Mouse (Mus musculus) left cerebral cortex, postnatal 10 days (tissue): Measurements from ENCODE around the gene Rab23. TPM values are rescaled to one million over a fixed set of nuclear protein-coding genes. Genes with fewer than 3 reads are reported as not detected.
A peak's percentile ranks its signal among the peaks of the same experiment; 100 is the strongest.

Experiments used
- DNase-seq, 2 experiments: peaks; one replicate each; pipeline ENCODE4 v3.0.0; 2021 to 2022; ENCODE audit warnings: low spot score in 2 of 2, mixed read lengths in 1 of 2; ENCODE audit errors: extremely low spot score in 1 of 2
- intact Hi-C: fragments of 180-260 bp; cut with DNase I; formaldehyde crosslinking; loops from one replicate; pipeline ENCODE4 v1.15.1; 2025
- total RNA-seq, 2 experiments: library from RNA; stranded (reverse); gene quantifications; 2 replicates each; pipeline ENCODE4 v1.2.3; 2021

The Rab23 gene
- total RNA-seq: 10 to 100 TPM; 30.8 to 33.8 TPM

DNA sequence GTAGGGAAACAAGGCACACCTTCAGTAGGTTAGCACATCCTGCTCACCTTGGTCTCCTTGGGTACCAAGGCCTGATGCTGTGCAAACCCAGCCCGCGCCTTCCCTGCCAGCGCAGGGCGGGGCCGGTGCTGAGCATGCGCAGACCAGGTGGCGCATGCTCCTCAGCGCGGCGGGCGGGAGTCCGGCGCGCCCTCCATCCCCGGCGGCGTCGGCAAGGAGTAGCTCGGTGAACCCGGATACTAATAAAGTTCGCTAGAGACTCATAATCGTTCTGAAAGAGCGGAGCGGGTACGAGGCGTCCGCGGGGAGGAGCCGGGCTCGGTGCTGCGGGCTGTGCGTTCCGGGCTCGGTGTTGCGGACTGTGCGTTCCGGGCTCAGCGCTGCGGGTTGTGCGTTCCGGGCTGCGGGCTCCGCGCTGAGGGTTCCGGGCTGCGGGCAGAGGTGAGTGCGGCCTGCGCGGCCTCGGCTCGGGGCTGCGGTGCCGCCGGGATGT lies at the start of gene Rab23:
TSS of gene Rab23 (plus strand) at position 155 of the 493 bp plus-strand sequence.
- peak; percentile 80 to 88 for DNase-seq
- intact Hi-C loops: loop anchor here (2.0 kb wide), 1 partner anchor 49 kb away; no protein-coding TSS in a partner anchor

GRCm38 (mm10) chr1:33670164-33670616 lies 49.5 kb upstream of the Rab23 start:
- intact Hi-C loops: loop anchor here (2.0 kb wide), 1 partner anchor 51 kb away; no protein-coding TSS in a partner anchor
- DNase-seq: peak; percentile 44 to 74

- intact Hi-C loops: loop anchor here (2.0 kb wide), 1 partner anchor 49 kb away; no protein-coding TSS in a partner anchor
- no peak for DNase-seq
These were observed 48.2 kb upstream of the Rab23 start for GRCm38 (mm10) chr1:33671441-33671840.

DNA sequence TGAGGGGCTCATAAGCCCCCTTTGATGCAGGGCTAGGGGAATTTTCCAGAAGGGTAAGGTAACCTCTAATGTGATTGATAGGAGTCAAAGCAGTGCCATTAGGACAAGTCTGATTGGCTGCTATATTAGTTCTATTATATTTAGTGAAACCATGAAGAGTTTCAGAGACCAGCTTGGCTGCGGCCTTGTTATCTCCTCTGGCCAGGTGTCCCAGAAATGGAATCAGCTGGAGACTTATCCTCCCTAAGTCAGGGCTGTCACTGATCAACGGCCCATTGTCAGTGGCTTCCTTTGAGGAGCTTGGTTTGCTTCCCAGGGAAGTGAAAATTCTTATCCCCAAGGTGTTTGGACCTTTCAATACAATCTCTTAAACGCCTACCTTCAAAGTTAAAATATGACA lies 47.6 kb upstream of the Rab23 start:
- DNase-seq: no peak
- intact Hi-C loops: loop anchor here (2.0 kb wide), 2 partner anchors 67 to 295 kb away; no protein-coding TSS in a partner anchor

GRCm38 (mm10) chr1:33672514-33672913 lies 47.2 kb upstream of the Rab23 start:
- DNase-seq: peak; percentile 25 to 69
- intact Hi-C loops: loop anchor here (2.0 kb wide), 2 partner anchors 66 to 294 kb away; no protein-coding TSS in a partner anchor

- DNase-seq: no peak
- intact Hi-C loops: loop anchor here (2.0 kb wide), 2 partner anchors 65 to 293 kb away; no protein-coding TSS in a partner anchor
These were observed 46.3 kb upstream of the Rab23 start for GRCm38 (mm10) chr1:33673158-33673960.

GRCm38 (mm10) chr1:33680435-33680834 lies 39.3 kb upstream of the Rab23 start:
- intact Hi-C loops: no loop called here
- DNase-seq: no peak

GRCm38 (mm10) chr1:33680890-33681289 lies 38.8 kb upstream of the Rab23 start:
- intact Hi-C loops: no loop called here
- no peak for DNase-seq

DNA sequence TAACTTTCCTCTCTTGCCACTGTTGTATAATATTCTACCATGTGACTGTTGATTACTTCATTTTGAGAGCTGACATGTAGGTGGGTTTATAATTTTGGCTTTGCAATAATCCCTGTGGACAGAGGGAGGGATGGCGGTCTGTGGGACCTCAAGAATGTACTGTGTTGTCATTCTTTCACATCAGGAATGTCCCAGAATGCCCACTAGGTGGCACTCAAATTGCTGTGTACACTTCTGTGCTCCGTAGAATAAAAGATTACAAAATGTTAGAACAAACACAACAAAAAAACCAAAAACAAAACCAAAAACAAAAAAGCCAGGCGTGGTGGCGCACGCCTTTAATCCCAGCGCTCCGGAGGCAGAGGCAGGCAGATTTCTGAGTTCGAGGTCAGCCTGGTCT lies 35.2 kb upstream of the Rab23 start:
- peak in 1 of 2 experiments; percentile 29 for DNase-seq
- intact Hi-C loops: no loop called here

- intact Hi-C loops: no loop called here
- no peak for DNase-seq
These were observed 30.9 kb upstream of the Rab23 start for GRCm38 (mm10) chr1:33688810-33689209.

GRCm38 (mm10) chr1:33689446-33690086 lies 30.1 kb upstream of the Rab23 start:
- intact Hi-C loops: no loop called here
- DNase-seq: no peak

DNA sequence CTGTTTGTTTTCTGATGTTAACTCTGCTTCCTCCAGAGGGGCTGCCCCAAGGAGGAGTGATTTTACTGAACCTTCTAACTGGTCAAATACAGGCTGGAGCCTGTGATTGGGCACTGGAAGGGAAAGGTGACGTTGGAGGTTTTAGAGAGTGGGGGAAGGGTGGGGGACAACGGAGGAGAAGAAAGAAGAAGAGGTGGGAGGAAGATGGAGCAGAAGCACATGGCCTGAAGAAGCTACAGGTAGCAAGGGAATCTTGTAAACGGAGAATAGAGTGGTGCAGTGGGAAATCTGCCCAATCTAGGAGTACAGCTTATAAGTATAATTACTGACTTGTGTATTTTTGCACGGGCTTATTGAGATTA lies 29.6 kb upstream of the Rab23 start:
- intact Hi-C loops: no loop called here
- no peak for DNase-seq

- intact Hi-C loops: no loop called here
- no peak for DNase-seq
These were observed 25.8 kb upstream of the Rab23 start for GRCm38 (mm10) chr1:33693893-33694292.

DNA sequence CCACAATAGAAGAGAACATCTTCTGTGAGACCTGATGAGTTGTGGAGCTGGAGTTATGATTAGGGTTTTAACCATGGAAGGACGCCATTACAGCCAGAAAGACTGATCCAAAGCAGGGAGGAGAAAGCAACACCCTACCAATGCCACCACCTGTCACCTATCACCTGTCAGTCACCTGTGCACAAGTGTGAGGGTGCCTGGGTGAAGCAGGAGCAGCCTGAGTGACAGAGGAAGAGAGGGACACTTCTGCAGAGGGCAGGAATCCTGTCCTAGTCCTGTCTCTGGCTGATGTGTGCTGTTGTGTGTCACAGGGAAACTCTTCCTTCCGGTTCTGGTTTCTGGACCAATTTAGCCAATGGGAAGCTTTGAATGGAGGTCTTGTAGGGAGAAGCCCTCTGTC lies 23.7 kb upstream of the Rab23 start:
- intact Hi-C loops: no loop called here
- DNase-seq: no peak

- intact Hi-C loops: no loop called here
- no peak for DNase-seq
These were observed 18.4 kb upstream of the Rab23 start for GRCm38 (mm10) chr1:33701244-33701643.

- intact Hi-C loops: no loop called here
- DNase-seq: no peak
These were observed 10.1 kb upstream of the Rab23 start for GRCm38 (mm10) chr1:33709615-33710014.

DNA sequence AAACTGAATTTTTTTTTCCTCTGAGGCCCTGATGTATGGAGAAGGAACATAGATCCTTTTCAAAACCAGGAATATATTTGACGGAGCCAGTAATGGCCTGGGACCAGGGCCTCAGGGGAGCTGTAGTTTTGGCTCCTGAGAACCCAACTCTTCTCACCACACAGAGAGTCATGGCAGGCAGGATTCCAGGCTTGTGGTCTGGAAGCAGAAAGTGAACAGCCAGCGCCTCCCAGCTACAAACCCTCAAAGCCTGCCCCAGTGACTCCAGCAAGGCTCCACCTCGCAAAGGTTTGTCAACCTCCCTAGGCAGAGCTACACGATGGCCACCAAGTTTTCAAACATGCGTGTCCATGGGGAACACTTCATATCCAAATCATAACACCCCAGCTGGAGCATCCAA lies 7.7 kb upstream of the Rab23 start:
- intact Hi-C loops: no loop called here
- DNase-seq: no peak

DNA sequence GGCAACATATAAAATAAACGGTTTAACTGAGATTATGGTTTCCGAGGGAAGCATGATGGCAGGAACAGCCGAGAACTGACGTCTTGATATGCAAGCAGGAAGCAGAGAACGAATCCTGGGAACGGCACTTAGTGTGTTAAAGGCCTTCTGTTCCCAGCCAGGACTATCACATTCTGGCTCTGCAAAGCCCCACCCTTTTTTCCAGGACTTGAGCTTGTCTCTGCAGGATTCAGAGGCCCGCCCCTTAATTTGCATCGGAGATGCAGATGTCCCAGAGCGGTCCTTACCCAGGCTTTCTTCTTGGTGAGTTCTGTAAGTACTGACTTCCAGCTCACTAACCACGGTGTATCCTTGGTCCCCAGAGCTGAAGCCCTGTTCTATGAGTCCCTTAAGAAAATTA lies 4.9 kb upstream of the Rab23 start:
- intact Hi-C loops: no loop called here
- DNase-seq: no peak

GRCm38 (mm10) chr1:33717636-33718035 lies 2.1 kb upstream of the Rab23 start:
- DNase-seq: no peak
- intact Hi-C loops: no loop called here

- intact Hi-C loops: loop anchor here (2.0 kb wide), 1 partner anchor 49 kb away; no protein-coding TSS in a partner anchor
- DNase-seq: no peak
These were observed 544 bp downstream of the Rab23 start for GRCm38 (mm10) chr1:33720231-33720630.
